Mouse (Mus musculus): ENCODE measurements around the gene Adgrl3. TPM values are rescaled to one million over a fixed set of nuclear protein-coding genes. Genes with fewer than 3 reads are reported as not detected.

Gene Adgrl3
- polyA plus RNA-seq, 1 experiment = 0.36 TPM

GRCm38 (mm10) chr5:81602889-81603288, 583.0 kb downstream of the Adgrl3 start:
- Histone ChIP-seq H3K4me1 (ENCODE audit: control insufficient read depth, insufficient read depth, low read length) (no peaks in the 10 kb centered on the region), H3K36me3 (ENCODE audit: control insufficient read depth, insufficient read depth, low read length, poor library complexity, severe bottlenecking) (no peaks in the 10 kb centered on the region), H3K9me3 (replicated peaks; ENCODE audit: control insufficient read depth, insufficient read depth, low read length, poor library complexity, severe bottlenecking) (no peaks in the 10 kb centered on the region), H3K4me3 (ENCODE audit: low read depth, low read length) (no peak overlapping the region), H3K9ac (ENCODE audit: low read depth, poor library complexity, severe bottlenecking) (no peak overlapping the region), H3K27me3 (ENCODE audit: control insufficient read depth, insufficient read depth, low read length, poor library complexity, severe bottlenecking) (no peaks in the 10 kb centered on the region), H3K27ac (ENCODE audit: insufficient read depth, low read length) (no peak overlapping the region)
- TF ChIP-seq EP300 (IDR thresholded peaks at IDR 0.05; ENCODE audit: insufficient read depth, low read depth, low read length) (no peak), POLR2A (IDR thresholded peaks at IDR 0.05; ENCODE audit: insufficient read depth, low read length) (no peak)

- H3K4me3 ChIP-seq (ENCODE audit: low read depth, low read length) = no peak overlapping the region
- H3K36me3 ChIP-seq (ENCODE audit: control insufficient read depth, insufficient read depth, low read length, poor library complexity, severe bottlenecking) = no peaks in the 10 kb centered on the region
- no peaks in the 10 kb centered on the region for H3K27me3 ChIP-seq (ENCODE audit: control insufficient read depth, insufficient read depth, low read length, poor library complexity, severe bottlenecking)
- H3K4me1 ChIP-seq (ENCODE audit: control insufficient read depth, insufficient read depth, low read length) = no peaks in the 10 kb centered on the region
- TF ChIP-seq EP300 (IDR thresholded peaks at IDR 0.05; ENCODE audit: insufficient read depth, low read depth, low read length) (no peak), POLR2A (IDR thresholded peaks at IDR 0.05; ENCODE audit: insufficient read depth, low read length) (no peak), CTCF (IDR thresholded peaks at IDR 0.05; ENCODE audit: low read depth, low read length) (no peak)
- no peak overlapping the region for H3K9ac ChIP-seq (ENCODE audit: low read depth, poor library complexity, severe bottlenecking)
- H3K27ac ChIP-seq (ENCODE audit: insufficient read depth, low read length) = no peak overlapping the region
- no peaks in the 10 kb centered on the region for H3K9me3 ChIP-seq (replicated peaks; ENCODE audit: control insufficient read depth, insufficient read depth, low read length, poor library complexity, severe bottlenecking)
These were observed 585.7 kb downstream of the Adgrl3 start for GRCm38 (mm10) chr5:81605646-81606045.

GRCm38 (mm10) chr5:81610223-81610622, 590.3 kb downstream of the Adgrl3 start:
- TF ChIP-seq EP300 (IDR thresholded peaks at IDR 0.05; ENCODE audit: insufficient read depth, low read depth, low read length) (no peak), POLR2A (IDR thresholded peaks at IDR 0.05; ENCODE audit: insufficient read depth, low read length) (no peak), CTCF (IDR thresholded peaks at IDR 0.05; ENCODE audit: low read depth, low read length) (no peak)
- Histone ChIP-seq H3K9me3 (replicated peaks; ENCODE audit: control insufficient read depth, insufficient read depth, low read length, poor library complexity, severe bottlenecking) (no peaks in the 10 kb centered on the region), H3K27ac (ENCODE audit: insufficient read depth, low read length) (no peak overlapping the region)

GRCm38 (mm10) chr5:81614674-81615073, 594.7 kb downstream of the Adgrl3 start:
- Histone ChIP-seq H3K4me3 (ENCODE audit: low read depth, low read length) (no peak overlapping the region), H3K4me1 (ENCODE audit: control insufficient read depth, insufficient read depth, low read length) (no peaks in the 10 kb centered on the region), H3K36me3 (ENCODE audit: control insufficient read depth, insufficient read depth, low read length, poor library complexity, severe bottlenecking) (no peaks in the 10 kb centered on the region), H3K9ac (ENCODE audit: low read depth, poor library complexity, severe bottlenecking) (no peak overlapping the region), H3K9me3 (replicated peaks; ENCODE audit: control insufficient read depth, insufficient read depth, low read length, poor library complexity, severe bottlenecking) (no peaks in the 10 kb centered on the region), H3K27me3 (ENCODE audit: control insufficient read depth, insufficient read depth, low read length, poor library complexity, severe bottlenecking) (no peaks in the 10 kb centered on the region), H3K27ac (ENCODE audit: insufficient read depth, low read length) (no peak overlapping the region)
- no peak for TF ChIP-seq POLR2A (IDR thresholded peaks at IDR 0.05; ENCODE audit: insufficient read depth, low read length)
- TF ChIP-seq CTCF (IDR thresholded peaks at IDR 0.05; ENCODE audit: low read depth, low read length) = no peak
- no peak for TF ChIP-seq EP300 (IDR thresholded peaks at IDR 0.05; ENCODE audit: insufficient read depth, low read depth, low read length)

More at GRCm38 (mm10) chr5:81610223-81610622, 590.3 kb downstream of the Adgrl3 start:
- H3K4me3 ChIP-seq (ENCODE audit: low read depth, low read length) = no peak overlapping the region
- no peaks in the 10 kb centered on the region for H3K4me1 ChIP-seq (ENCODE audit: control insufficient read depth, insufficient read depth, low read length)
- no peak overlapping the region for H3K9ac ChIP-seq (ENCODE audit: low read depth, poor library complexity, severe bottlenecking)
- no peaks in the 10 kb centered on the region for H3K36me3 ChIP-seq (ENCODE audit: control insufficient read depth, insufficient read depth, low read length, poor library complexity, severe bottlenecking)
- H3K27me3 ChIP-seq (ENCODE audit: control insufficient read depth, insufficient read depth, low read length, poor library complexity, severe bottlenecking) = no peaks in the 10 kb centered on the region

- Histone ChIP-seq H3K36me3 (ENCODE audit: control insufficient read depth, insufficient read depth, low read length, poor library complexity, severe bottlenecking) (no peaks in the 10 kb centered on the region), H3K27ac (ENCODE audit: insufficient read depth, low read length) (no peak overlapping the region), H3K4me3 (ENCODE audit: low read depth, low read length) (no peak overlapping the region), H3K27me3 (ENCODE audit: control insufficient read depth, insufficient read depth, low read length, poor library complexity, severe bottlenecking) (no peaks in the 10 kb centered on the region), H3K9me3 (replicated peaks; ENCODE audit: control insufficient read depth, insufficient read depth, low read length, poor library complexity, severe bottlenecking) (no peaks in the 10 kb centered on the region; the same call in none of the 2 replicates), H3K4me1 (ENCODE audit: control insufficient read depth, insufficient read depth, low read length) (no peaks in the 10 kb centered on the region), H3K9ac (ENCODE audit: low read depth, poor library complexity, severe bottlenecking) (no peak overlapping the region)
- TF ChIP-seq CTCF (IDR thresholded peaks at IDR 0.05; ENCODE audit: low read depth, low read length) = no peak
- TF ChIP-seq EP300 (IDR thresholded peaks at IDR 0.05; ENCODE audit: insufficient read depth, low read depth, low read length) = no peak
- no peak for TF ChIP-seq POLR2A (IDR thresholded peaks at IDR 0.05; ENCODE audit: insufficient read depth, low read length)
These were observed 601.2 kb downstream of the Adgrl3 start for GRCm38 (mm10) chr5:81621106-81621505.

GRCm38 (mm10) chr5:81621715-81622114, 601.8 kb downstream of the Adgrl3 start:
- no peaks in the 10 kb centered on the region for H3K4me1 ChIP-seq (ENCODE audit: control insufficient read depth, insufficient read depth, low read length)
- no peak overlapping the region for H3K27ac ChIP-seq (ENCODE audit: insufficient read depth, low read length)
- no peaks in the 10 kb centered on the region for H3K27me3 ChIP-seq (ENCODE audit: control insufficient read depth, insufficient read depth, low read length, poor library complexity, severe bottlenecking)
- no peak overlapping the region for H3K9ac ChIP-seq (ENCODE audit: low read depth, poor library complexity, severe bottlenecking)
- no peak overlapping the region for H3K4me3 ChIP-seq (ENCODE audit: low read depth, low read length)
- no peak for TF ChIP-seq EP300 (IDR thresholded peaks at IDR 0.05; ENCODE audit: insufficient read depth, low read depth, low read length)
- no peak for TF ChIP-seq CTCF (IDR thresholded peaks at IDR 0.05; ENCODE audit: low read depth, low read length)
- no peaks in the 10 kb centered on the region for H3K36me3 ChIP-seq (ENCODE audit: control insufficient read depth, insufficient read depth, low read length, poor library complexity, severe bottlenecking)
- no peaks in the 10 kb centered on the region; the same call in none of the 2 replicates for H3K9me3 ChIP-seq (replicated peaks; ENCODE audit: control insufficient read depth, insufficient read depth, low read length, poor library complexity, severe bottlenecking)
